Mouse (Mus musculus) brain, embryonic 14.5 days (tissue): ENCODE results near the gene Mdp1.

ENCODE experiments used
- CTCF ChIP-seq: fragments of 200-500 bp; IDR thresholded peaks from 2 replicates; pipeline ENCODE4 v1.5.1; 2012; ENCODE audit warnings: inconsistent platforms, mild to moderate bottlenecking, moderate library complexity, borderline replicate concordance; ENCODE audit not compliant: insufficient read depth, insufficient read length; ENCODE audit errors: extremely low read depth
- POLR2A ChIP-seq: fragments of 200-500 bp; IDR thresholded peaks from 2 replicates; pipeline ENCODE4 v1.6.1; 2012; ENCODE audit warnings: mild to moderate bottlenecking, inconsistent platforms, borderline replicate concordance; ENCODE audit not compliant: poor library complexity, insufficient read depth, insufficient read length, severe bottlenecking; ENCODE audit errors: extremely low read depth

- TF ChIP-seq CTCF = no peak
- no peak for TF ChIP-seq POLR2A
Observed at GRCm38 (mm10) chr14:55672741-55673060, 12.4 kb upstream of the Mdp1 start.
